Mouse (Mus musculus) CH12F3 (cell line): ENCODE data around the gene A430078G23Rik.

Source experiments
- in situ Hi-C: fragments of 300-500 bp; cut with MboI; formaldehyde crosslinking; loops from 2 replicates; pipeline ENCODE4 v1.14.3; 2020; ENCODE audit warnings: low sequenced_read_pairs

The A430078G23Rik gene

GRCm38 (mm10) chr8:3348142-3348823 is 4.9 kb upstream of the A430078G23Rik start:
- in situ Hi-C loops, result no loop called here

- in situ Hi-C loops, result no loop called here
Observed at GRCm38 (mm10) chr8:3350747-3351146, 2.5 kb upstream of the A430078G23Rik start.

GRCm38 (mm10) chr8:3352715-3353114 is 500 bp upstream of the A430078G23Rik start:
- in situ Hi-C loops, result no loop called here

GRCm38 (mm10) chr8:3353811-3354442 is 712 bp downstream of the A430078G23Rik start:
- in situ Hi-C loops, result no loop called here

GRCm38 (mm10) chr8:3354443-3354812 is 1.2 kb downstream of the A430078G23Rik start:
- in situ Hi-C loops, result no loop called here

GRCm38 (mm10) chr8:3355586-3355985 is 2.4 kb downstream of the A430078G23Rik start:
- in situ Hi-C loops, result no loop called here

- in situ Hi-C loops, result no loop called here
Observed at GRCm38 (mm10) chr8:3358060-3358459, 4.8 kb downstream of the A430078G23Rik start.

- in situ Hi-C loops, result no loop called here
Observed at GRCm38 (mm10) chr8:3367086-3367485, 13.9 kb downstream of the A430078G23Rik start.

- in situ Hi-C loops, result no loop called here
Observed at GRCm38 (mm10) chr8:3368091-3368490, 14.9 kb downstream of the A430078G23Rik start.

- in situ Hi-C loops, result no loop called here
Observed at GRCm38 (mm10) chr8:3375748-3376147, 22.5 kb downstream of the A430078G23Rik start.

GRCm38 (mm10) chr8:3376641-3377274 is 23.5 kb downstream of the A430078G23Rik start:
- in situ Hi-C loops, result no loop called here

GRCm38 (mm10) chr8:3387286-3387685 is 34.1 kb downstream of the A430078G23Rik start:
- in situ Hi-C loops, result no loop called here

GRCm38 (mm10) chr8:3388591-3389338 is 35.5 kb downstream of the A430078G23Rik start:
- in situ Hi-C loops, result no loop called here

GRCm38 (mm10) chr8:3389506-3389905 is 36.3 kb downstream of the A430078G23Rik start:
- in situ Hi-C loops, result no loop called here

- in situ Hi-C loops, result no loop called here
Observed at GRCm38 (mm10) chr8:3392293-3392692, 39.1 kb downstream of the A430078G23Rik start.

GRCm38 (mm10) chr8:3392771-3393710 is 39.8 kb downstream of the A430078G23Rik start, which contains the start of gene Arhgef18:
Gene Arhgef18 (plus strand): TSS chr8:3393006.
- in situ Hi-C loops, result no loop called here

GRCm38 (mm10) chr8:3394600-3394999 is 41.4 kb downstream of the A430078G23Rik start:
- in situ Hi-C loops, result no loop called here

- in situ Hi-C loops, result no loop called here
Observed at GRCm38 (mm10) chr8:3395246-3395645, 42.0 kb downstream of the A430078G23Rik start.

GRCm38 (mm10) chr8:3397597-3397996 is 44.4 kb downstream of the A430078G23Rik start:
- in situ Hi-C loops, result no loop called here

GRCm38 (mm10) chr8:3400509-3400908 is 47.3 kb downstream of the A430078G23Rik start:
- in situ Hi-C loops, result no loop called here
